Comparison of ENCODE assay signal across 18 mouse cellular contexts in genomic region chr17:47703556-47703955, GRCm38 (mm10). TPM values are rescaled to one million over a fixed set of nuclear protein-coding genes. Genes with fewer than 3 reads are reported as not detected.
DNase-seq lines count a peak whose midpoint lies in the region; ATAC-seq and TF ChIP-seq lines count a peak whose summit lies in the region.
"Had no signal": no experiment of that assay in that cellular context is flagged by ENCODE, and none has a peak within 500 bp of the region (broad histone marks: within the 10 kb centered on the region; RNA-seq: fewer than 3 reads in every experiment).

No protein-coding gene starts in this region.

- intact Hi-C loops in heart, postnatal 36 days (cut with DNase I) = no loop called here

- H3K27me3 ChIP-seq in heart, embryonic 13.5 days (replicated peaks) = peaks cover 51% of the 10 kb centered on the region
- H3K27me3 ChIP-seq in midbrain, embryonic 10.5 days (ENCODE audit: low read depth, poor library complexity, severe bottlenecking) = peaks cover 37% of the 10 kb centered on the region
- no peaks in the 10 kb centered on the region for H3K27me3 ChIP-seq in midbrain, embryonic 15.5 days (replicated peaks)
- H3K27me3 ChIP-seq in embryonic facial prominence, embryonic 15.5 days = no peaks in the 10 kb centered on the region; the same call in 1 of the 2 replicates

- no peaks in the 10 kb centered on the region for H3K9me3 ChIP-seq in heart, embryonic 13.5 days
- H3K9me3 ChIP-seq in midbrain, embryonic 10.5 days (replicated peaks) = no peaks in the 10 kb centered on the region
- no peaks in the 10 kb centered on the region for H3K9me3 ChIP-seq in midbrain, embryonic 15.5 days
- H3K9me3 ChIP-seq in ES-E14 (ENCODE audit: control insufficient read depth, insufficient read depth, low read depth, low read length) = no peaks in the 10 kb centered on the region
- no peaks in the 10 kb centered on the region for H3K9me3 ChIP-seq in embryonic facial prominence, embryonic 15.5 days (replicated peaks)
- H3K9me3 ChIP-seq: neural tube, embryonic 12.5 days had no signal

- no peak overlapping the region; the same call in 1 of the 2 replicates for H3K9ac ChIP-seq in heart, embryonic 13.5 days
- no peak overlapping the region for H3K9ac ChIP-seq in midbrain, embryonic 15.5 days
- peak overlapping the region; percentile 80 for H3K9ac ChIP-seq in ES-E14 (ENCODE audit: insufficient read depth, low read depth, low read length, poor library complexity, severe bottlenecking)
- H3K9ac ChIP-seq in embryonic facial prominence, embryonic 15.5 days = no peak overlapping the region
- H3K9ac ChIP-seq: neural tube, embryonic 12.5 days had no signal

- H3K27ac ChIP-seq in heart, embryonic 13.5 days (replicated peaks) = no peak overlapping the region
- H3K27ac ChIP-seq in midbrain, embryonic 10.5 days (replicated peaks) = peak overlapping the region; percentile 0; the same call in 1 of the 2 replicates
- H3K27ac ChIP-seq in midbrain, embryonic 15.5 days = no peak overlapping the region
- H3K27ac ChIP-seq in ES-E14 (ENCODE audit: insufficient read depth, low read depth, low read length, poor library complexity, severe bottlenecking) = peak overlapping the region; percentile 84
- no peak overlapping the region for H3K27ac ChIP-seq in embryonic facial prominence, embryonic 15.5 days (replicated peaks)
- H3K27ac ChIP-seq: layer of hippocampus, adult 2 months; neural tube, embryonic 12.5 days had no signal

- peaks cover 22% of the 10 kb centered on the region for H3K4me1 ChIP-seq in heart, embryonic 13.5 days
- H3K4me1 ChIP-seq in midbrain, embryonic 10.5 days = peaks cover 26% of the 10 kb centered on the region
- 0 out of 2 replicates have a peak, but pooled peaks cover 6% of the 10 kb centered on the region for H3K4me1 ChIP-seq in midbrain, embryonic 15.5 days
- H3K4me1 ChIP-seq in ES-E14 (ENCODE audit: control insufficient read depth in 2 of 2, insufficient read depth in 2 of 2, low read length in 2 of 2, poor library complexity in 1 of 2) = peaks cover 0 to 37% of the 10 kb centered on the region in 2 experiments; a peak in 3 of 4 replicates
- H3K4me1 ChIP-seq in embryonic facial prominence, embryonic 15.5 days = peaks cover 12% of the 10 kb centered on the region
- H3K4me1 ChIP-seq: neural tube, embryonic 12.5 days had no signal

- ATAC-seq in heart, embryonic 13.5 days (ENCODE audit: extremely low read depth, insufficient number of reproducible peaks, low FRiP score, low TSS enrichment) = no peak
- no peak for ATAC-seq in midbrain, embryonic 15.5 days (replicated peaks)
- ATAC-seq in embryonic facial prominence, embryonic 15.5 days (ENCODE audit: insufficient number of reproducible peaks, low FRiP score, low TSS enrichment, low read depth) = no peak

- peak overlapping the region; percentile 21 for H3K4me2 ChIP-seq in heart, embryonic 13.5 days
- no peak overlapping the region for H3K4me2 ChIP-seq in midbrain, embryonic 15.5 days
- 0 out of 2 replicates have a peak overlapping the region, but pooled peaks have one; percentile 6 for H3K4me2 ChIP-seq in embryonic facial prominence, embryonic 15.5 days (replicated peaks)
- H3K4me2 ChIP-seq: neural tube, embryonic 12.5 days had no signal

- DNase-seq in heart, postnatal 36 days = no peak
- DNase-seq in midbrain, embryonic 10.5 days (ENCODE audit: low spot score) = no peak
- DNase-seq in ES-E14 (ENCODE audit: low read depth, low spot score) = no peak
- no peak for DNase-seq in retina, embryonic 14.5 days (ENCODE audit: low spot score)
- no peak for DNase-seq in lung, postnatal 14 days
- DNase-seq: adrenal gland, postnatal 14 days; cerebellum, adult 2 months; gastrocnemius, postnatal 36 days; heart, postnatal 10 days had no signal

- peaks cover 48% of the 10 kb centered on the region for H3K36me3 ChIP-seq in heart, embryonic 13.5 days
- H3K36me3 ChIP-seq in midbrain, embryonic 10.5 days = peaks cover 56% of the 10 kb centered on the region
- H3K36me3 ChIP-seq in midbrain, embryonic 15.5 days (replicated peaks) = 0 out of 2 replicates have a peak, but pooled peaks cover 5% of the 10 kb centered on the region
- H3K36me3 ChIP-seq in ES-E14 (ENCODE audit: control insufficient read depth, insufficient read depth, low read length, poor library complexity, severe bottlenecking) = peaks cover 12% of the 10 kb centered on the region; the same call in 1 of the 2 replicates
- H3K36me3 ChIP-seq in embryonic facial prominence, embryonic 15.5 days = peaks cover 47% of the 10 kb centered on the region

- no peak overlapping the region for H3K4me3 ChIP-seq in heart, embryonic 13.5 days
- H3K4me3 ChIP-seq in midbrain, embryonic 10.5 days = peak overlapping the region; percentile 16; the same call in 1 of the 2 replicates
- no peak overlapping the region for H3K4me3 ChIP-seq in midbrain, embryonic 15.5 days
- peak overlapping the region; percentile 48 to 57 for H3K4me3 ChIP-seq in ES-E14 (ENCODE audit: insufficient read depth in 1 of 2, low read depth in 1 of 2, low read length in 2 of 2, poor library complexity in 1 of 2, severe bottlenecking in 1 of 2)
- no peak overlapping the region for H3K4me3 ChIP-seq in embryonic facial prominence, embryonic 15.5 days (replicated peaks)
- H3K4me3 ChIP-seq: layer of hippocampus, adult 2 months; neural tube, embryonic 12.5 days had no signal

- WGBS in heart, embryonic 13.5 days = 28% methylated on average over 20 of the region's 20 CpGs
- 28% methylated on average over 20 of the region's 20 CpGs for WGBS in midbrain, embryonic 10.5 days
- 34% methylated on average over 20 of the region's 20 CpGs for WGBS in midbrain, embryonic 15.5 days
- WGBS in embryonic facial prominence, embryonic 15.5 days = 31% methylated on average over 20 of the region's 20 CpGs

- in situ Hi-C loops in ES-E14 (cut with MboI; ENCODE audit: low sequenced_read_pairs in 2 of 2, unreplicated experiment in 2 of 2) = no loop called here

TF ChIP-seq in ES-E14, 5 proteins besides CTCF, POLR2A, EP300 and RAD21:
- no peak for TF ChIP-seq ZC3H11A (IDR thresholded peaks at IDR 0.05; ENCODE audit: borderline replicate concordance, low read depth, low read length)
- no peak for TF ChIP-seq HCFC1 (IDR thresholded peaks at IDR 0.05; ENCODE audit: borderline replicate concordance, insufficient read depth, low read length)

RNA-seq across cellular contexts. Expression of gene Prickle4, which starts 9.0 kb away (rescaled TPM):
- polyA plus RNA-seq in heart, embryonic 13.5 days (2015; fragmentation: Nextera tagmentation; extraction: Ambion mirVana) = 0.43 and 0.78 TPM in 2 replicates
- 1 to 10 TPM; 2.1 to 4.8 TPM for total RNA-seq in heart, postnatal 36 days (2021)
- polyA plus RNA-seq in midbrain, embryonic 10.5 days (2016; fragmentation: Nextera tagmentation; extraction: Ambion mirVana) = 0.35 and 0.44 TPM in 2 replicates
- 0.80 and 1.3 TPM in 2 replicates for polyA plus RNA-seq in midbrain, embryonic 15.5 days (2015; fragmentation: Nextera tagmentation; extraction: Ambion mirVana)
- 0.71 and 1.7 TPM in 2 replicates for total RNA-seq in ES-E14 (2012; rRNA removed)
- polyA plus RNA-seq in embryonic facial prominence, embryonic 15.5 days (2015; fragmentation: Nextera tagmentation; extraction: Ambion mirVana) = 0.71 and 1.3 TPM in 2 replicates
- total RNA-seq: megakaryocyte, adult 5-6 weeks had no signal

RNA-seq across cellular contexts. Expression of gene Gm21981, which starts 9.3 kb away (rescaled TPM):
- polyA plus RNA-seq in heart, embryonic 13.5 days (2015; fragmentation: Nextera tagmentation; extraction: Ambion mirVana) = 0.15 and 0.27 TPM in 2 replicates
- total RNA-seq in heart, postnatal 36 days (2021) = under 1 TPM; 0.50 to 0.70 TPM
- polyA plus RNA-seq in midbrain, embryonic 10.5 days (2016; fragmentation: Nextera tagmentation; extraction: Ambion mirVana) = 0.44 and 0.48 TPM in 2 replicates
- polyA plus RNA-seq in midbrain, embryonic 15.5 days (2015; fragmentation: Nextera tagmentation; extraction: Ambion mirVana) = 0.79 and 1.0 TPM in 2 replicates
- total RNA-seq in ES-E14 (2012; rRNA removed) = 0.36 and 0.37 TPM in 2 replicates
- polyA plus RNA-seq in embryonic facial prominence, embryonic 15.5 days (2015; fragmentation: Nextera tagmentation; extraction: Ambion mirVana) = 0.12 and 0.24 TPM in 2 replicates
- total RNA-seq: megakaryocyte, adult 5-6 weeks had no signal
- polyA plus RNA-seq: liver, embryonic 16.5 days had no signal

RNA-seq across cellular contexts. Expression of gene Frs3, which starts 14.7 kb away (rescaled TPM):
- 3.2 and 4.1 TPM in 2 replicates for polyA plus RNA-seq in heart, embryonic 13.5 days (2015; fragmentation: Nextera tagmentation; extraction: Ambion mirVana)
- 1 to 10 TPM; 4.0 to 4.3 TPM for total RNA-seq in heart, postnatal 36 days (2021)
- 10.3 and 13.6 TPM in 2 replicates for polyA plus RNA-seq in midbrain, embryonic 10.5 days (2016; fragmentation: Nextera tagmentation; extraction: Ambion mirVana)
- 46.7 and 49.0 TPM in 2 replicates for polyA plus RNA-seq in midbrain, embryonic 15.5 days (2015; fragmentation: Nextera tagmentation; extraction: Ambion mirVana)
- total RNA-seq in ES-E14 (2012; rRNA removed) = 8.4 and 15.9 TPM in 2 replicates
- polyA plus RNA-seq in embryonic facial prominence, embryonic 15.5 days (2015; fragmentation: Nextera tagmentation; extraction: Ambion mirVana) = 5.5 and 7.1 TPM in 2 replicates

RNA-seq across cellular contexts. Expression of gene Tomm6, which starts 15.4 kb away (rescaled TPM):
- polyA plus RNA-seq in heart, embryonic 13.5 days (2015; fragmentation: Nextera tagmentation; extraction: Ambion mirVana) = 308 and 313 TPM in 2 replicates
- total RNA-seq in heart, postnatal 36 days (2021) = 100 to 1,000 TPM; 119 to 126 TPM
- 363 and 364 TPM in 2 replicates for polyA plus RNA-seq in midbrain, embryonic 10.5 days (2016; fragmentation: Nextera tagmentation; extraction: Ambion mirVana)
- polyA plus RNA-seq in midbrain, embryonic 15.5 days (2015; fragmentation: Nextera tagmentation; extraction: Ambion mirVana) = 242 and 256 TPM in 2 replicates
- total RNA-seq in ES-E14 (2012; rRNA removed) = 54.7 and 55.8 TPM in 2 replicates
- 386 TPM in 2 replicates for polyA plus RNA-seq in embryonic facial prominence, embryonic 15.5 days (2015; fragmentation: Nextera tagmentation; extraction: Ambion mirVana)

RNA-seq across cellular contexts. Expression of gene Pgc, which starts 23.1 kb away (rescaled TPM):
- 0.17 and 0.24 TPM in 2 replicates for polyA plus RNA-seq in heart, embryonic 13.5 days (2015; fragmentation: Nextera tagmentation; extraction: Ambion mirVana)
- total RNA-seq in heart, postnatal 36 days (2021) = not detected
- 0.19 TPM in 1 of 2 replicates, not detected in the other for polyA plus RNA-seq in midbrain, embryonic 10.5 days (2016; fragmentation: Nextera tagmentation; extraction: Ambion mirVana)
- not detected in 2 replicates for polyA plus RNA-seq in midbrain, embryonic 15.5 days (2015; fragmentation: Nextera tagmentation; extraction: Ambion mirVana)
- 1.7 and 3.7 TPM in 2 replicates for total RNA-seq in ES-E14 (2012; rRNA removed)
- polyA plus RNA-seq in embryonic facial prominence, embryonic 15.5 days (2015; fragmentation: Nextera tagmentation; extraction: Ambion mirVana) = 0.12 and 0.16 TPM in 2 replicates
- total RNA-seq: adrenal gland, postnatal 14 days; gastrocnemius, postnatal 36 days; heart, postnatal 10 days; layer of hippocampus, adult 2 months; left cerebral cortex, adult 18-20 months; megakaryocyte, adult 5-6 weeks had no signal
- polyA plus RNA-seq: C2C12; liver, embryonic 16.5 days; neural tube, embryonic 12.5 days had no signal

Comparison
In these comparisons a context has a peak if more than half of its experiments do, and no peak if none do; other contexts are left out.
1. H3K27ac ChIP-seq: peak in midbrain, embryonic 10.5 days (single experiment) and ES-E14 (single experiment); none in heart, embryonic 13.5 days (single experiment), midbrain, embryonic 15.5 days (single experiment) and embryonic facial prominence, embryonic 15.5 days (single experiment).
2. H3K4me3 ChIP-seq: peak in midbrain, embryonic 10.5 days (single experiment) and ES-E14 (2 of 2); none in heart, embryonic 13.5 days (single experiment), midbrain, embryonic 15.5 days (single experiment) and embryonic facial prominence, embryonic 15.5 days (single experiment).